Comparison of ENCODE assay signal across 21 mouse cellular contexts in genomic region chr17:50302867-50303266, GRCm38 (mm10). TPM values are rescaled to one million over a fixed set of nuclear protein-coding genes. Genes with fewer than 3 reads are reported as not detected.
DNase-seq lines count a peak whose midpoint lies in the region; ATAC-seq lines count a peak whose summit lies in the region.
"Had no signal": no experiment of that assay in that cellular context is flagged by ENCODE, and none has a peak within 500 bp of the region (broad histone marks: within the 10 kb centered on the region; RNA-seq: fewer than 3 reads in every experiment).

No protein-coding gene starts in this region.

- no peaks in the 10 kb centered on the region for H3K36me3 ChIP-seq in limb, embryonic 13.5 days
- H3K36me3 ChIP-seq in limb, embryonic 10.5 days: no peaks in the 10 kb centered on the region
- H3K36me3 ChIP-seq: forebrain, embryonic 10.5 days; hindbrain, embryonic 12.5 days; hindbrain, embryonic 15.5 days had no signal

- WGBS in limb, embryonic 13.5 days: 24% methylated on average over 3 of the region's 3 CpGs
- 79% methylated on average over 3 of the region's 3 CpGs for whole genome bisulfite sequencing in limb, embryonic 10.5 days

- H3K27me3 ChIP-seq in limb, embryonic 13.5 days: no peaks in the 10 kb centered on the region; the same call in 1 of the 2 replicates
- H3K27me3 ChIP-seq in limb, embryonic 10.5 days (ENCODE audit: low read depth, poor library complexity, severe bottlenecking): no peaks in the 10 kb centered on the region
- H3K27me3 ChIP-seq: forebrain, embryonic 13.5 days; hindbrain, embryonic 12.5 days; hindbrain, embryonic 15.5 days had no signal

- no peak overlapping the region for H3K27ac ChIP-seq in limb, embryonic 13.5 days
- H3K27ac ChIP-seq in limb, embryonic 10.5 days: no peak overlapping the region
- H3K27ac ChIP-seq: forebrain, embryonic 10.5 days; forebrain, embryonic 13.5 days; hindbrain, embryonic 12.5 days; hindbrain, embryonic 15.5 days had no signal

- H3K4me1 ChIP-seq in limb, embryonic 13.5 days: peaks cover 8% of the 10 kb centered on the region; the same call in 1 of the 2 replicates
- H3K4me1 ChIP-seq in limb, embryonic 10.5 days: peaks cover 15% of the 10 kb centered on the region
- H3K4me1 ChIP-seq: hindbrain, embryonic 12.5 days; hindbrain, embryonic 15.5 days had no signal

- no peak overlapping the region for H3K9ac ChIP-seq in limb, embryonic 13.5 days
- H3K9ac ChIP-seq: forebrain, embryonic 13.5 days; hindbrain, embryonic 12.5 days; hindbrain, embryonic 15.5 days had no signal

- no peak overlapping the region for H3K4me3 ChIP-seq in limb, embryonic 13.5 days
- no peak overlapping the region for H3K4me3 ChIP-seq in limb, embryonic 10.5 days
- H3K4me3 ChIP-seq: forebrain, embryonic 10.5 days; forebrain, embryonic 13.5 days; hindbrain, embryonic 12.5 days; hindbrain, embryonic 15.5 days had no signal

- H3K9me3 ChIP-seq in limb, embryonic 13.5 days: no peaks in the 10 kb centered on the region
- H3K9me3 ChIP-seq in limb, embryonic 10.5 days (replicated peaks): no peaks in the 10 kb centered on the region
- H3K9me3 ChIP-seq: forebrain, embryonic 10.5 days; forebrain, embryonic 13.5 days; hindbrain, embryonic 12.5 days; hindbrain, embryonic 15.5 days had no signal

- peak; percentile 31 for DNase-seq in kidney, adult 9 months
- no peak for DNase-seq in kidney, postnatal 4 days
- no peak for DNase-seq in limb, embryonic 10.5 days (ENCODE audit: low spot score)
- peak; percentile 11 to 17 for DNase-seq in kidney, postnatal 36 days
- DNase-seq in gastrocnemius, postnatal 10 days: no peak
- DNase-seq: adrenal gland, adult 2 months; adrenal gland, postnatal 14 days; cerebellum, adult 11 months; cerebellum, adult 8-10 months; cerebellum, postnatal 14 days; gastrocnemius, postnatal 14 days had no signal

- H3K4me2 ChIP-seq in limb, embryonic 13.5 days (replicated peaks): no peak overlapping the region
- H3K4me2 ChIP-seq: forebrain, embryonic 13.5 days; heart, embryonic 11.5 days; hindbrain, embryonic 12.5 days; hindbrain, embryonic 15.5 days had no signal

- peak; percentile 77; the same call in 1 of the 2 replicates for ATAC-seq in limb, embryonic 13.5 days (ENCODE audit: low FRiP score, low read depth)
- ATAC-seq: CD4-positive, CD25-positive, alpha-beta regulatory T cell, adult 4 months; forebrain, embryonic 13.5 days; forebrain, embryonic 16.5 days had no signal

RNA-seq across cellular contexts. Expression of gene Dazl, which starts 9.4 kb away (rescaled TPM):
- not detected in 2 replicates for polyA plus RNA-seq in limb, embryonic 13.5 days (2015; fragmentation: Nextera tagmentation; extraction: Ambion mirVana)
- not detected in 2 replicates for polyA plus RNA-seq in limb, embryonic 10.5 days (2016; fragmentation: Nextera tagmentation; extraction: Ambion mirVana)
- under 1 TPM; 0.14 to 0.29 TPM for total RNA-seq in gastrocnemius, postnatal 10 days (2021)
- polyA plus RNA-seq: adrenal gland, adult 2 months; C2C12; embryonic facial prominence, embryonic 11.5 days; forebrain, embryonic 10.5 days had no signal

Comparison
In these comparisons a context has a peak if more than half of its experiments do, and no peak if none do; other contexts are left out.
1. DNase-seq: peak in kidney, adult 9 months (single experiment) and kidney, postnatal 36 days (2 of 2); none in kidney, postnatal 4 days (0 of 2), limb, embryonic 10.5 days (single experiment) and gastrocnemius, postnatal 10 days (single experiment).